Mouse (Mus musculus) brain, embryonic 14.5 days (tissue): ENCODE results near the gene Flvcr2.

ENCODE experiments used
- CTCF ChIP-seq: fragments of 200-500 bp; IDR thresholded peaks from 2 replicates; pipeline ENCODE4 v1.5.1; 2012; ENCODE audit warnings: inconsistent platforms, mild to moderate bottlenecking, moderate library complexity, borderline replicate concordance; ENCODE audit not compliant: insufficient read depth, insufficient read length; ENCODE audit errors: extremely low read depth
- POLR2A ChIP-seq: fragments of 200-500 bp; IDR thresholded peaks from 2 replicates; pipeline ENCODE4 v1.6.1; 2012; ENCODE audit warnings: mild to moderate bottlenecking, inconsistent platforms, borderline replicate concordance; ENCODE audit not compliant: poor library complexity, insufficient read depth, insufficient read length, severe bottlenecking; ENCODE audit errors: extremely low read depth

- TF ChIP-seq POLR2A (no peak), CTCF (no peak)
Measured at GRCm38 (mm10) chr12:85781606-85782005, 35.3 kb downstream of the Flvcr2 start.
